Mouse (Mus musculus) midbrain, postnatal 0 days (tissue): ENCODE measurements around the gene Cdh4. TPM values are rescaled to one million over a fixed set of nuclear protein-coding genes. Genes with fewer than 3 reads are reported as not detected.

Experiments used
- ATAC-seq: fragments of 200-750 bp; cut with Nextera tagmentation; 2 replicates; pipeline ENCODE4 v1.8.0; 2017; ENCODE audit warnings: moderate number of reproducible peaks, mild to moderate bottlenecking, moderate TSS enrichment, moderate library complexity; ENCODE audit not compliant: low FRiP score
- DNase-seq: peaks from one replicate; pipeline ENCODE4 v3.0.0-alpha.2; 2015; ENCODE audit warnings: low spot score
- H3K27ac ChIP-seq: fragments of 300-500 bp; sonication (generic); 2 replicates; pipeline ENCODE4 v1.5.1; 2014; ENCODE audit warnings: low read depth, mild to moderate bottlenecking, low read length, mixed read lengths
- H3K27me3 ChIP-seq: fragments of 300-500 bp; sonication (generic); 2 replicates; pipeline ENCODE4 v1.6.1; 2014; ENCODE audit warnings: low read length, control low read depth, mixed read lengths; ENCODE audit not compliant: insufficient read depth
- H3K36me3 ChIP-seq: fragments of 300-500 bp; sonication (generic); 2 replicates; pipeline ENCODE4 v1.6.1; 2014; ENCODE audit warnings: low read length, control low read depth, mixed read lengths; ENCODE audit not compliant: insufficient read depth
- H3K4me1 ChIP-seq: fragments of 300-500 bp; sonication (generic); 2 replicates; pipeline ENCODE4 v1.6.1; 2014; ENCODE audit warnings: mild to moderate bottlenecking, control low read depth, antibody characterized with exemption, low read length, mixed read lengths; ENCODE audit not compliant: insufficient read depth
- H3K4me2 ChIP-seq: fragments of 300-500 bp; sonication (generic); 2 replicates; pipeline ENCODE4 v1.6.1; 2014; ENCODE audit warnings: low read depth, mild to moderate bottlenecking, low read length, mixed read lengths; ENCODE audit not compliant: poor library complexity, severe bottlenecking
- H3K4me3 ChIP-seq: fragments of 300-500 bp; sonication (generic); 2 replicates; pipeline ENCODE4 v1.5.1; 2014; ENCODE audit warnings: low read depth, mild to moderate bottlenecking, low read length, moderate library complexity
- H3K9ac ChIP-seq: fragments of 300-500 bp; sonication (generic); replicated peaks from 2 replicates; pipeline ENCODE4 v1.6.1; 2014; ENCODE audit warnings: mild to moderate bottlenecking, low read length, moderate library complexity, mixed read lengths; ENCODE audit not compliant: poor library complexity, severe bottlenecking
- H3K9me3 ChIP-seq: fragments of 300-500 bp; sonication (generic); 2 replicates; pipeline ENCODE4 v1.6.1; 2016; ENCODE audit warnings: low read length, control low read depth
- CTCF ChIP-seq: IDR thresholded peaks from 2 replicates; pipeline ENCODE4 v1.5.1; 2016; ENCODE audit warnings: antibody characterized with exemption, mild to moderate bottlenecking
- WGBS: fragments of 180-500 bp; shearing (Covaris S2); extraction: QIAGEN DNeasy Blood & Tissue Kit; methylation state at CpG from one replicate; pipeline ENCODE4 v1.1.7; 2014; 5-methylcytosine and 5-hydroxymethylcytosine counted together
- polyA plus RNA-seq: library from polyadenylated mRNA; unstranded; fragments of >200 nt; fragmentation: Nextera tagmentation; extraction: Ambion mirVana; gene quantifications from 2 replicates; pipeline ENCODE4 v1.2.1, GENCODE M21; 2015
- total RNA-seq: library from RNA; depleted of rRNA; stranded (reverse); fragments of >200 nt; gene quantifications from 2 replicates; pipeline ENCODE4 v1.2.3, GENCODE M21; 2014

The Cdh4 gene
- total and polyA plus RNA-seq, 2 experiments from 2014 or later: 64.9 to 86.6 TPM

GRCm38 (mm10) chr2:179754776-179755175 is 312.5 kb downstream of the Cdh4 start:
- DNase-seq (no peak), ATAC-seq (no peak)
- 65% methylated on average over 11 of the region's 11 CpGs for WGBS
- TF ChIP-seq CTCF: no peak
- no peaks in the 10 kb centered on the region for H3K36me3 ChIP-seq
- H3K27ac ChIP-seq: no peak overlapping the region
- no peaks in the 10 kb centered on the region for H3K9me3 ChIP-seq
- no peaks in the 10 kb centered on the region for H3K4me1 ChIP-seq
- H3K9ac ChIP-seq: no peak overlapping the region
- H3K4me3 ChIP-seq: no peak overlapping the region
- H3K27me3 ChIP-seq: no peaks in the 10 kb centered on the region
- H3K4me2 ChIP-seq: no peak overlapping the region

GRCm38 (mm10) chr2:179761718-179762441 is 319.6 kb downstream of the Cdh4 start:
- H3K9me3 ChIP-seq: no peaks in the 10 kb centered on the region
- H3K27me3 ChIP-seq: no peaks in the 10 kb centered on the region
- H3K9ac ChIP-seq: no peak overlapping the region
- ATAC-seq (no peak), DNase-seq (no peak)
- 54% methylated on average over 9 of the region's 9 CpGs for WGBS
- H3K27ac ChIP-seq: no peak overlapping the region
- H3K36me3 ChIP-seq: no peaks in the 10 kb centered on the region
- H3K4me1 ChIP-seq: peaks cover 6% of the 10 kb centered on the region; the same call in 1 of the 2 replicates
- no peak overlapping the region for H3K4me2 ChIP-seq
- TF ChIP-seq CTCF: no peak; the same call in 1 of the 2 replicates
- no peak overlapping the region for H3K4me3 ChIP-seq

- Histone ChIP-seq H3K4me1 (peaks cover 6% of the 10 kb centered on the region; the same call in 1 of the 2 replicates), H3K4me2 (no peak overlapping the region), H3K27ac (no peak overlapping the region), H3K9ac (no peak overlapping the region), H3K27me3 (no peaks in the 10 kb centered on the region), H3K9me3 (no peaks in the 10 kb centered on the region), H3K36me3 (no peaks in the 10 kb centered on the region), H3K4me3 (no peak overlapping the region)
- ATAC-seq: no peak
- peak; percentile 79 for DNase-seq
- WGBS: 60% methylated on average over 13 of the region's 13 CpGs
- peak; percentile 17; the same call in 1 of the 2 replicates for TF ChIP-seq CTCF
Measured at GRCm38 (mm10) chr2:179762521-179763305, 320.5 kb downstream of the Cdh4 start.

GRCm38 (mm10) chr2:179764460-179764859 is 322.2 kb downstream of the Cdh4 start:
- no peak for DNase-seq

GRCm38 (mm10) chr2:179766664-179767526 is 324.7 kb downstream of the Cdh4 start:
- Histone ChIP-seq H3K27ac (no peak overlapping the region), H3K4me1 (peaks cover 7% of the 10 kb centered on the region; the same call in 1 of the 2 replicates), H3K4me2 (no peak overlapping the region), H3K9me3 (no peaks in the 10 kb centered on the region), H3K9ac (no peak overlapping the region), H3K27me3 (no peaks in the 10 kb centered on the region), H3K4me3 (no peak overlapping the region), H3K36me3 (no peaks in the 10 kb centered on the region)
- peak; percentile 53 for TF ChIP-seq CTCF
- 24% methylated on average over 16 of the region's 16 CpGs for WGBS
- ATAC-seq (no peak), DNase-seq (peak; percentile 71)

More at GRCm38 (mm10) chr2:179764460-179764859, 322.2 kb downstream of the Cdh4 start:
- no peaks in the 10 kb centered on the region for H3K9me3 ChIP-seq
- H3K27ac ChIP-seq: no peak overlapping the region
- 86% methylated on average over 2 of the region's 2 CpGs for WGBS
- H3K4me1 ChIP-seq: peaks cover 8% of the 10 kb centered on the region; the same call in 1 of the 2 replicates
- no peak overlapping the region for H3K9ac ChIP-seq
- no peak for ATAC-seq
- no peaks in the 10 kb centered on the region for H3K36me3 ChIP-seq
- no peak overlapping the region for H3K4me3 ChIP-seq
- no peak for TF ChIP-seq CTCF
- no peak overlapping the region for H3K4me2 ChIP-seq
- no peaks in the 10 kb centered on the region for H3K27me3 ChIP-seq
